Mouse (Mus musculus): ENCODE data around the gene Ppt1. TPM values are rescaled to one million over a fixed set of nuclear protein-coding genes. Genes with fewer than 3 reads are reported as not detected.

The Ppt1 gene
- total RNA-seq, 4 experiments from 2014 or later: 71.3 to 138 (median 106) TPM

Other genes starting within 250 kb of the Ppt1 start
- not detected for gene 9530002B09Rik, start 147.0 kb upstream of the Ppt1 start, total RNA-seq (2022)
- 100 to 1,000 TPM; 134 to 181 (median 168) TPM for gene Cap1, start 49.8 kb downstream of the Ppt1 start, total RNA-seq (2022)
- 1 to 10 TPM in 2 of 4 experiments, under 1 TPM in 2; 0.83 to 8.4 (median 1.2) TPM for gene Mfsd2a, start 124.9 kb downstream of the Ppt1 start, total RNA-seq (2022)
- 1 to 10 TPM in 2 of 4 experiments, under 1 TPM in 2; 0.68 to 2.1 (median 1.3) TPM for gene Mycl, start 159.4 kb downstream of the Ppt1 start, total RNA-seq (2022)
- gene Trit1, start 180.4 kb downstream of the Ppt1 start, total RNA-seq (2022): 10 to 100 TPM; 21.8 to 24.5 (median 22.9) TPM

All from adrenal gland, adult 8-10 months (tissue).